Mouse (Mus musculus): ENCODE data around the gene Sgca.

The Sgca gene

GRCm38 (mm10) chr11:94944295-94944694, 31.8 kb downstream of the Sgca start:
- no peak for DNase-seq (ENCODE audit: low read depth, low spot score)

DNA sequence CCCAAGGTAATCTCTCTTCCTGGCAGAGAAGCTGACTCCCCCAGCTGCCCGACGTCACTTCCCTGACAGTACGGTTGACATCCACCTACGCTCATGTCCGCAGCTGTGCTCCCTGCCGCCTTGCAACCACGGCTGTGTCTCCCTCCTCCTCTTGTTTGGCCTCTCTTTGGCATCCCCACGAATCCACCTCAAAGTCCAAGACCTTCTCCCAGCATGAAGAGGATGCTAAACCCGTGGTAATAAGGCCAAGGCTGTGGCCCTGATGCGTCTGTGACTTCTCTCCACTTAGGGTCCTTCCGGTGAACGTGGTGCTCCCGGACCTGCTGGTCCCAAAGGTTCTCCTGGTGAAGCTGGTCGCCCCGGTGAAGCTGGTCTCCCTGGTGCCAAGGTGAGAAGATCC, 33.1 kb downstream of the Sgca start:
- DNase-seq (ENCODE audit: low read depth, low spot score), result no peak

- peak; percentile 52 for DNase-seq (ENCODE audit: low read depth, low spot score)
These were observed 33.7 kb downstream of the Sgca start for GRCm38 (mm10) chr11:94942282-94943023.

GRCm38 (mm10) chr11:94941776-94942175, 34.4 kb downstream of the Sgca start:
- DNase-seq (ENCODE audit: low read depth, low spot score), result no peak

GRCm38 (mm10) chr11:94941121-94941520, 35.0 kb downstream of the Sgca start:
- DNase-seq (ENCODE audit: low read depth, low spot score), result no peak

DNA sequence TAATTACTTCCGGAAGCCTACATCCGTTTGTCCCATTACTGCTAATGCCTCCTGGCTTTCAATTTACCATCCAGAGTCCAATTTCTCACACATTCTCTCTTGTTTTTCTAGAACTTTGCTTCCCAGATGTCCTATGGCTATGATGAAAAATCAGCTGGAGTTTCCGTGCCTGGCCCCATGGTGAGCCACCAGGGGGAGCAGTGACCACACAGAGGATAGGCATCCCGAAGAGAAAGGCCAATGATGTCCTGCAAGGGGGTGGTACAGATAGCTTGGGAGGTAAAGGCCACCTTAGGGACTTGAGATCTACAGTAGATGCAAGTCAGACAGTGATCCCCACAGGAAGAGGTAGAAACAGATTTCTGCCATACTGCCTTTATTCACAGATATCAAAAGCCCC, 36.8 kb downstream of the Sgca start:
- peak; percentile 73 for DNase-seq (ENCODE audit: low read depth, low spot score)

DNA sequence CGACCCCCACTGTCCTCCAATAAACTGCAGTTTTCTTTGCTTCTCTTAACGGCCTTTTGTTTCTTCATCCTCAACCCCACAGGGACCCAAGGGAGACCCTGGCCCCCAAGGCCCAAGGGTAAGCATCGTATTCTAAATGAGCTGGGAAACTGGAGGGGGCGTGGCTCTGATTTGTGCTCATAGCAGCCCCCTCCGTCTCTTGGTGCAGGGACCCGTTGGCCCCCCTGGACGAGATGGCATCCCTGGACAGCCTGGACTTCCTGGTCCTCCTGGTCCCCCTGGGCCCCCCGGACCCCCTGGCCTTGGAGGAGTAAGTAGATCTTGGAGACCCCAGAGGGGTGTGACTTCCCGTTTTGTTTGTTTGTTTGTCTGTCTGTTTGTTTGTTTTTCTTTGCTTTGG, 37.8 kb downstream of the Sgca start:
- DNase-seq (ENCODE audit: low read depth, low spot score), result no peak

DNA sequence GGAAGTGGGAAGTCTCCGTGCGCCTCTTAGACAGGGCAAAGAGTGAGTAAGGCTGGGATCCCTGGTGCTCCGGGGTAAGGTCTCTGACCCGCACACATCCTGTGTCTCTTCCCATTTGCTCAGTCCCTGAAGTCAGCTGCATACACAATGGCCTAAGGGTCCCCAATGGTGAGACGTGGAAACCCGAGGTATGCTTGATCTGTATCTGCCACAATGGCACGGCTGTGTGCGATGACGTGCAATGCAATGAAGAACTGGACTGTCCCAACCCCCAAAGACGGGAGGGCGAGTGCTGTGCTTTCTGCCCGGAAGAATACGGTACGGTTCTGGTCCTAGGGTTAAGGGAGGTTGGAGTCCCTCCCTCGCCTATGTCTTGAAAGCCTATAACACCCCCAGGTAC, 38.3 kb downstream of the Sgca start:
- no peak for DNase-seq (ENCODE audit: low read depth, low spot score)

GRCm38 (mm10) chr11:94937335-94937781, 38.8 kb downstream of the Sgca start:
- DNase-seq (ENCODE audit: low read depth, low spot score), result no peak

- DNase-seq (ENCODE audit: low read depth, low spot score), result peak; percentile 93
These were observed 39.3 kb downstream of the Sgca start for GRCm38 (mm10) chr11:94936851-94937295.

- peak; percentile 46 for DNase-seq (ENCODE audit: low read depth, low spot score)
These were observed 40.1 kb downstream of the Sgca start, which contains the start of gene Col1a1 for GRCm38 (mm10) chr11:94936045-94936444. Gene Col1a1 (plus strand): TSS chr11:94936224.

DNA sequence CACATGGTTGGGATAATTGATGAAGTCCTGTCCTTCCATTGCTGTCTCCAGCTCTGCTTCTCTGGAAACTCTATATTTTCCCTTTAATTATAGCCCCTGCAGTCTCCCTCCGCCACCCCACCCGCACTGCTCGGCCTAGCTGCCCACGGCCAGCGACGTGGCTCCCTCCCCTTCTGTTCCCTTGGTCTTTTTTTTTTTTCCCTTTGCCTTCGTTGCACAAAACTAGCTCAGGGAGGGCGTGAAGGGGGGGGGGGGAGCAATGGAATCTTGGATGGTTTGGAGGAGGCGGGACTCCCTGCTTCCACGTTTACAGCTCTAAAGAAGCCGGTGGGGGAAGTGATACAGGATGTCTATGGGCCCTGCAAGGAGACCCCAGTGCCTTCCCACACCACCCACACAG, 41.6 kb downstream of the Sgca start:
- DNase-seq (ENCODE audit: low read depth, low spot score), result no peak

- peak; percentile 54 for DNase-seq (ENCODE audit: low read depth, low spot score)
These were observed 42.5 kb downstream of the Sgca start for GRCm38 (mm10) chr11:94933584-94933983.

- DNase-seq (ENCODE audit: low read depth, low spot score), result peak; percentile 30
These were observed 46.0 kb downstream of the Sgca start for GRCm38 (mm10) chr11:94930151-94930550.

- DNase-seq (ENCODE audit: low read depth, low spot score), result peak; percentile 23
These were observed 46.5 kb downstream of the Sgca start for GRCm38 (mm10) chr11:94929599-94929998.

DNA sequence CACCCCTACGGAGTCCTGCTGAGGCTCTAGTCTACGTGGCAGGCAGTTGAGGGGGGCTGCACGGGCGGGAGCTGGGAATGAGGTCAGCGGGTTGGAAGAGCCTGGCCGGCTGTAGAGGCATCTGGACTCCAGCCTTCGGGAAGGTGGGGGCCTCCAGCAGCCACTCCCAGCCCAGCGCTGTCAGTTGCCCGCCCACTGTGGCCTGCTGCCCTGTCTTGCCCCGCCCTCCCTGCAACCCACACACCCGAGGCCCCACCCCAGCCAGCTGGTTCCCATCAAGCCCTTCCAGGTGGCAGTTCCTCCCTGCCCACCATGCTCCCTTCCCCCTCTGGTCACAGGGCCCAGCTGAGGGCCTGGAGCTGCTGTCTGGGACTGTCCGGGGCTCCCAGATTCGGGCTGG, 47.3 kb downstream of the Sgca start:
- peak; percentile 92 for DNase-seq (ENCODE audit: low read depth, low spot score)

DNA sequence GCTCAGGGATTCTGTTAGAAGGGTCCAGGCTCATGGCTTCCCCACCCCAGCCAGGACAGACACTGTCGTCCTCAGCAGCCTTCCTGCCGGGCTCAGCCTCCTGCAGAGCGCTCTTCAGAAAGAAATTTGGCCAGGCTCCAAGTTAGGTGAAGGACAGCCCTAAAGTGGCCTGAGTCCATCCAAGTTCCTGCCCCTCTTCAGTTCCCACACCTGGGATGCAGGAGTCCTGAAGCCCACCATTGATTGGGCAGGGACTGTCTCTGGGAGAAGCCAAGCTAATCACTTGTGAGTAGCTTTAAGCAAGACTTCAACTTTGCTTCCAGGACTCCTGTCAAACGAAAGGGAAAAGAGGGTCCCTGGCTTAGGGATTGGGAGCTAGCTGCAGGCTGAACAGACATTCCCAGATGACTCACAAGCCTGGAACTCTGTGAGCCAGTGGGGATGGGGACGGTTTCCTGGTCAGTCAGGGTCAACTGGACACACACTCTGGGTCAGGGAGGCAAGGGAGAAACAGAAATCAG, 48.3 kb downstream of the Sgca start:
- no peak for DNase-seq (ENCODE audit: low read depth, low spot score)

DNA sequence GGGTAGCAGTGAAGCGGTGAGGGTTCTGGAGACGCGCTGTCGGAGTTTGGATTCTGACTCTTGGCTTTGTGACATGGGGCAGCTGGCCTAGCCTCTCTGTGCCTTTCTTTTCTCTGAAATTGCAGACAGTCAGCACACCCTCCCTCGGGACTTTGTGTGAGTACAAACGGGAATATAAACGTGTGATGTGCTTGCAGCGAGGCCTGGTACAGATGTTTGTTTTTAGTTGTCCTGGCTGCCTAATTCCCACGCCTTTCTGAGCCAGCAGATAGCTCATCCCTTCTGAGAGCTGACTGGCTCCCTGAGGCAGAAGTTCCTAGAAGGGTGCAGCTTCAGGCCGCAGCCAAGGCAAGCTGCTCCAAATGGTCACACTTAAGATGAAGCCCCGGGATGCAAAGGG, 49.7 kb downstream of the Sgca start:
- DNase-seq (ENCODE audit: low read depth, low spot score), result no peak

GRCm38 (mm10) chr11:94924977-94925376, 51.1 kb downstream of the Sgca start:
- no peak for DNase-seq (ENCODE audit: low read depth, low spot score)

DNA sequence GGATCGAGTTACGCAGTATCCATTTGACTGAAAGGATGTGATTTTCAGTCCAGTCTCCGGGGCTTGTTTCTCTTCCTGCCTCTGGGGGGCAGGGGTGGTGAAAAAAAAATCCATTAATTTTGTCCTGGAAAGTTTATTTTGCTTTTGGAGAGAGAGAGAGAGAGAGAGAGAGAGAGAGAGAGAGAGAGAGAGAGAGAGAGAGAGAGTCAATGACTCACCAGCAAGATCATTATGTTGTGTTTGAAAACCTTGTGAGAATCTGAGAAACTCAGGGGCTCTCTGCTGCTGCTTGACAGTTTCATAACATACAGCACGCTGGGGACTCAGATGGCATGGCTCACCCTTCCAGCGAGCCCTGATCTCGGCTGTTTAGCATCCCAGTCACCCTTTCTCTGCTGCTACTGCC, 55.1 kb downstream of the Sgca start:
- DNase-seq (ENCODE audit: low read depth, low spot score), result peak; percentile 38

DNA sequence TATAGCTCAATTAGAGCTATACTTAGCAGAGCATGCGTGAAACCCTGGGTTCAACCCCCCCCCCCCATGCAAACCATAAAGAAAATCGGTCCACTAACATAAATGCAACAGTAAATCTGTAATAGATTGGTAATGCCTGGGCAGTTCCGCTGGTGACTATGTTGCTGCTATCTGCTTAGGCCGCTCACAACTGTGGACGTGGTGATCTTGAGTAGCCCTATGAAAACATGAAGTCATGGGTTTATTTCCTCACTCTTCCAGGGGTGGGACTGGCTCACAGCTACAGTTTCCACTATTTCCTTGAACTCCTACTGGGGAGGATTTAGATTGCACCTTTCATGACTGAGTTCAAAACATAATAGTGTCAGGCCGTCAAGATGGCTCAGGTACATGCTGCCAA, 58.4 kb downstream of the Sgca start:
- no peak for DNase-seq (ENCODE audit: low read depth, low spot score)

GRCm38 (mm10) chr11:94916477-94916876, 59.6 kb downstream of the Sgca start:
- peak; percentile 37 for DNase-seq (ENCODE audit: low read depth, low spot score)

DNA sequence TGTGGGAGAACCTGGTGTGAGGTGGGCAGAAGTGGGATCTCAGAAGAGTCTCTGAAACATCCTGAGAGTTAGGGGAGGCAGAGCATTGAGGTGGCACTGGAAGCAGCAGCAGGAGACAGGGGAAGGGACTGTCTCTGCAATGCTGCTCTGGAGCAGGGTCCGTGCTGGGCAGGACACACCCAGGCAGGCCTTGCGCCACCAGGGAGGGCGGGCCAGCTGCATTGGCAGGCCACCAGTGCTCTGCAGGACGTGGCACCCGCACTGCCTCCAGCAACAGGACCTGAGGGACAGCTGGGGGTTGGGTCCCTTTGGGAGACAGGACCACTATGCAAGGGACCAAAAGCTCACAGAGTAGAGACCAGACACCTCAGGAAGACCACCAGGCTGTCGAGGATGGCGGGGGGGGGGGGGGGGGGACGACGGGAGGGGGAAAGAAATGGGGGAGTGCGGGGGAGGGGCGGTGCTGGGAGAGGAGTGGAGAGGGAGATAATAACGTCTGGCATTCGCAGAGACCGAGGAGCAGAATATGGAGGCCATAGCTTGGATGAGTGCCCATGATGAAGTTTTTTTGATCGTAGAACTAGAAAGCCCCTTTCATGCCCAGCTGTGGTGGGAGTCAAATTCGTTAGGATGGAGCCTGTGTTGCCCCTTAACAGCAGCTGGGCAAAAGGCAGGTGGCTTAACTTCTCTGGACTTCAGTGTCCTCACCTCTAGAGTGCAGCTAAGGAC, 60.3 kb downstream of the Sgca start:
- no peak for DNase-seq (ENCODE audit: low read depth, low spot score)

Data from mesoderm, embryonic 11.5 days (tissue).